Mouse (Mus musculus): Measurements from ENCODE around the gene Pgbd1.

GRCm38 (mm10) chr13:21427631-21428030, 13.2 kb downstream of the Pgbd1 start:
- TF ChIP-seq CTCF (conservative IDR thresholded peaks at IDR 0.05; ENCODE audit: insufficient read depth, insufficient read length, low read depth, low read length) (no peak), POLR2A (IDR thresholded peaks at IDR 0.05; ENCODE audit: low read depth, low read length) (no peak)
